Mouse (Mus musculus) stomach, embryonic 14.5 days (tissue): ENCODE measurements around the gene Slain2. TPM values are rescaled to one million over a fixed set of nuclear protein-coding genes. Genes with fewer than 3 reads are reported as not detected.

Experiments
- ATAC-seq: fragments of 200-750 bp; cut with Nextera tagmentation; 2 replicates; pipeline ENCODE4 v1.8.0; 2017; ENCODE audit warnings: low read depth, moderate TSS enrichment; ENCODE audit not compliant: insufficient number of reproducible peaks, insufficient read depth, low FRiP score
- H3K27ac ChIP-seq: fragments of 300-500 bp; sonication (generic); 2 replicates; pipeline ENCODE4 v1.5.1; 2014; ENCODE audit warnings: mild to moderate bottlenecking, low read length, moderate library complexity, mixed read lengths
- H3K27me3 ChIP-seq: fragments of 300-500 bp; sonication (generic); 2 replicates; pipeline ENCODE4 v1.6.1; 2014; ENCODE audit warnings: low read length, control low read depth, mixed read lengths; ENCODE audit not compliant: control insufficient read depth, insufficient read depth
- H3K36me3 ChIP-seq: fragments of 300-500 bp; sonication (generic); 2 replicates; pipeline ENCODE4 v1.6.1; 2014; ENCODE audit warnings: mild to moderate bottlenecking, control low read depth, low read length, moderate library complexity, mixed read lengths; ENCODE audit not compliant: control insufficient read depth, insufficient read depth
- H3K4me1 ChIP-seq: fragments of 300-500 bp; sonication (generic); 2 replicates; pipeline ENCODE4 v1.6.1; 2014; ENCODE audit warnings: low read length, control low read depth, mixed read lengths; ENCODE audit not compliant: control insufficient read depth, insufficient read depth
- H3K4me2 ChIP-seq: fragments of 300-500 bp; sonication (generic); replicated peaks from 2 replicates; pipeline ENCODE4 v1.6.1; 2014; ENCODE audit warnings: low read depth, low read length, control low read depth
- H3K4me3 ChIP-seq: fragments of 300-500 bp; sonication (generic); 2 replicates; pipeline ENCODE4 v1.5.1; 2014; ENCODE audit warnings: low read depth, low read length, control low read depth
- H3K9ac ChIP-seq: fragments of 300-500 bp; sonication (generic); replicated peaks from 2 replicates; pipeline ENCODE4 v1.6.1; 2014; ENCODE audit warnings: low read depth, mild to moderate bottlenecking, control low read depth, low read length, moderate library complexity, mixed read lengths
- H3K9me3 ChIP-seq: fragments of 300-500 bp; sonication (generic); 2 replicates; pipeline ENCODE4 v1.6.1; 2016; ENCODE audit warnings: low read depth, low read length, control low read depth; ENCODE audit not compliant: control insufficient read depth
- WGBS: fragments of 180-500 bp; shearing (Covaris S2); extraction: QIAGEN DNeasy Blood & Tissue Kit; methylation state at CpG from one replicate; pipeline ENCODE4 v1.1.7; 2014; 5-methylcytosine and 5-hydroxymethylcytosine counted together
- polyA plus RNA-seq: library from polyadenylated mRNA; unstranded; fragments of >200 nt; fragmentation: Nextera tagmentation; extraction: Ambion mirVana; gene quantifications from 2 replicates; pipeline ENCODE4 v1.2.1, GENCODE M21; 2014

Slain2 gene
- polyA plus RNA-seq, 1 experiment from 2014 or later: 22.6 TPM

- Histone ChIP-seq H3K27ac (no peak overlapping the region), H3K9me3 (no peaks in the 10 kb centered on the region), H3K4me1 (no peaks in the 10 kb centered on the region), H3K9ac (no peak overlapping the region), H3K36me3 (no peaks in the 10 kb centered on the region), H3K27me3 (no peaks in the 10 kb centered on the region), H3K4me2 (no peak overlapping the region), H3K4me3 (no peak overlapping the region)
- WGBS: 82% methylated on average over 6 of the region's 6 CpGs
- no peak for ATAC-seq
These were observed 6.7 kb upstream of the Slain2 start for GRCm38 (mm10) chr5:72907402-72907801.

- H3K27me3 ChIP-seq: no peaks in the 10 kb centered on the region
- no peaks in the 10 kb centered on the region for H3K9me3 ChIP-seq
- H3K9ac ChIP-seq: no peak overlapping the region
- WGBS: 83% methylated on average over 8 of the region's 8 CpGs
- H3K4me1 ChIP-seq: no peaks in the 10 kb centered on the region
- no peaks in the 10 kb centered on the region for H3K36me3 ChIP-seq
- no peak overlapping the region for H3K4me3 ChIP-seq
- no peak overlapping the region for H3K27ac ChIP-seq
- ATAC-seq: no peak
- H3K4me2 ChIP-seq: no peak overlapping the region
These were observed 5.7 kb upstream of the Slain2 start for GRCm38 (mm10) chr5:72908324-72908936.

GRCm38 (mm10) chr5:72909363-72909762 lies 4.7 kb upstream of the Slain2 start:
- Histone ChIP-seq H3K4me3 (no peak overlapping the region), H3K36me3 (no peaks in the 10 kb centered on the region), H3K9ac (no peak overlapping the region), H3K27ac (no peak overlapping the region), H3K4me2 (no peak overlapping the region), H3K9me3 (no peaks in the 10 kb centered on the region), H3K27me3 (no peaks in the 10 kb centered on the region), H3K4me1 (no peaks in the 10 kb centered on the region)
- no peak for ATAC-seq
- 67% methylated on average over 4 of the region's 4 CpGs for WGBS

GRCm38 (mm10) chr5:72910373-72910772 lies 3.7 kb upstream of the Slain2 start:
- Histone ChIP-seq H3K9me3 (no peaks in the 10 kb centered on the region), H3K9ac (no peak overlapping the region), H3K27me3 (no peaks in the 10 kb centered on the region), H3K4me3 (no peak overlapping the region), H3K27ac (no peak overlapping the region), H3K4me1 (no peaks in the 10 kb centered on the region), H3K36me3 (no peaks in the 10 kb centered on the region), H3K4me2 (no peak overlapping the region)
- 94% methylated on average over 1 of the region's 1 CpGs for WGBS
- no peak for ATAC-seq

GRCm38 (mm10) chr5:72911284-72911683 lies 2.8 kb upstream of the Slain2 start:
- Histone ChIP-seq H3K27ac (no peak overlapping the region), H3K4me1 (peaks cover 6% of the 10 kb centered on the region; the same call in 1 of the 2 replicates), H3K9me3 (no peaks in the 10 kb centered on the region), H3K27me3 (no peaks in the 10 kb centered on the region), H3K9ac (no peak overlapping the region), H3K4me2 (no peak overlapping the region), H3K4me3 (no peak overlapping the region), H3K36me3 (no peaks in the 10 kb centered on the region)
- WGBS: 83% methylated on average over 3 of the region's 3 CpGs
- ATAC-seq: no peak

GRCm38 (mm10) chr5:72914633-72915561 lies 793 bp downstream of the Slain2 start:
- Histone ChIP-seq H3K4me3 (peak overlapping the region; percentile 55), H3K4me1 (peaks cover 17% of the 10 kb centered on the region), H3K4me2 (peak overlapping the region; percentile 69), H3K9ac (peak overlapping the region; percentile 92), H3K36me3 (no peaks in the 10 kb centered on the region), H3K27ac (peak overlapping the region; percentile 98), H3K27me3 (no peaks in the 10 kb centered on the region), H3K9me3 (no peaks in the 10 kb centered on the region)
- under 1% methylated on average over 64 of the region's 66 CpGs for WGBS
- peak; percentile 17; the same call in 1 of the 2 replicates for ATAC-seq

GRCm38 (mm10) chr5:72916048-72916447 lies 1.9 kb downstream of the Slain2 start:
- H3K9me3 ChIP-seq: no peaks in the 10 kb centered on the region
- peak overlapping the region; percentile 55 for H3K4me3 ChIP-seq
- H3K36me3 ChIP-seq: no peaks in the 10 kb centered on the region
- 17% methylated on average over 4 of the region's 4 CpGs for WGBS
- peak overlapping the region; percentile 69 for H3K4me2 ChIP-seq
- peak overlapping the region; percentile 98 for H3K27ac ChIP-seq
- peaks cover 17% of the 10 kb centered on the region for H3K4me1 ChIP-seq
- no peaks in the 10 kb centered on the region for H3K27me3 ChIP-seq
- no peak for ATAC-seq
- peak overlapping the region; percentile 92 for H3K9ac ChIP-seq

DNA sequence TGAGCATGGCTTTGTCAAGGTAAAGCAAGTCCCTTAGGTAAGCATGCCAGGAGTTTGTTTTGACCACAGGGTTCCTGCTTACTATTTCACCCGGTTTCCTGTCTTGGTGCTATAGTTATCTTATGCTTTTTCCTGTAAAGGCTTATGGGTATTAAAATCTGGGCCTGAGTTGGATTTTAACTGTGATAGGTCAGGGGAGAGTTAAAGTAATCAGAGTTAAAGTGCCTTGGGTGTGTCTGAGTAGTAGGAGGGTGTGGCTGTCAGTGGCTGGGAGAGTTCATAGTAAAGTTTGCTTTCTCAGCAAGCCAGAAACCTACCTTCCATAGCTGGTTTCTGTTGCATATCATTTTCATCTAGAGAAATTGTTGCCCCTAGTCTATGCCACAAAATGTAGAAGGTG lies 2.7 kb downstream of the Slain2 start:
- Histone ChIP-seq H3K4me3 (peak overlapping the region; percentile 55; the same call in 1 of the 2 replicates), H3K27ac (peak overlapping the region; percentile 98; the same call in 1 of the 2 replicates)

More for the DNA sequence above, 2.7 kb downstream of the Slain2 start:
- Histone ChIP-seq H3K27me3 (no peaks in the 10 kb centered on the region), H3K9me3 (no peaks in the 10 kb centered on the region), H3K4me2 (peak overlapping the region; percentile 69; the same call in 1 of the 2 replicates), H3K9ac (no peak overlapping the region), H3K4me1 (peaks cover 17% of the 10 kb centered on the region), H3K36me3 (no peaks in the 10 kb centered on the region)
- ATAC-seq: no peak
- 14% methylated on average over 1 of the region's 1 CpGs for WGBS
